Mouse (Mus musculus) intestine, postnatal 0 days (tissue): ENCODE data around the gene Myo1g. TPM values are rescaled to one million over a fixed set of nuclear protein-coding genes. Genes with fewer than 3 reads are reported as not detected.

Experiments used
- ATAC-seq: fragments of 200-750 bp; cut with Nextera tagmentation; 2 replicates; pipeline ENCODE4 v1.8.0; 2017; ENCODE audit warnings: mild to moderate bottlenecking, moderate TSS enrichment, moderate library complexity
- H3K27ac ChIP-seq: fragments of 300-500 bp; sonication (generic); 2 replicates; pipeline ENCODE4 v1.5.1; 2014; ENCODE audit warnings: mild to moderate bottlenecking, low read depth, low read length, moderate library complexity
- H3K27me3 ChIP-seq: fragments of 300-500 bp; sonication (generic); replicated peaks from 2 replicates; pipeline ENCODE4 v1.6.1; 2014; ENCODE audit warnings: low read length, mixed read lengths; ENCODE audit not compliant: control insufficient read depth, insufficient read depth
- H3K36me3 ChIP-seq: fragments of 300-500 bp; sonication (generic); 2 replicates; pipeline ENCODE4 v1.6.1; 2014; ENCODE audit warnings: mild to moderate bottlenecking, moderate library complexity; ENCODE audit not compliant: control insufficient read depth, insufficient read depth
- H3K4me1 ChIP-seq: fragments of 300-500 bp; sonication (generic); replicated peaks from 2 replicates; pipeline ENCODE4 v1.6.1; 2014; ENCODE audit warnings: antibody characterized with exemption, low read length, mixed read lengths; ENCODE audit not compliant: control insufficient read depth, insufficient read depth
- H3K4me2 ChIP-seq: fragments of 300-500 bp; sonication (generic); replicated peaks from 2 replicates; pipeline ENCODE4 v1.6.1; 2014; ENCODE audit warnings: low read depth, mild to moderate bottlenecking, moderate library complexity
- H3K4me3 ChIP-seq: fragments of 300-500 bp; sonication (generic); 2 replicates; pipeline ENCODE4 v1.5.1; 2014; ENCODE audit warnings: low read depth, low read length
- H3K9ac ChIP-seq: fragments of 300-500 bp; sonication (generic); 2 replicates; pipeline ENCODE4 v1.6.1; 2014; ENCODE audit warnings: mild to moderate bottlenecking, low read depth, low read length
- H3K9me3 ChIP-seq: fragments of 300-500 bp; sonication (generic); 2 replicates; pipeline ENCODE4 v1.6.1; 2016; ENCODE audit warnings: mixed run types; ENCODE audit not compliant: control insufficient read depth
- CTCF ChIP-seq: sonication (generic); IDR thresholded peaks from 2 replicates; pipeline ENCODE4 v1.5.1; 2016; ENCODE audit warnings: low read depth, mild to moderate bottlenecking, control low read depth, antibody characterized with exemption, moderate library complexity
- WGBS: fragments of 180-500 bp; shearing (Covaris S2); extraction: QIAGEN DNeasy Blood & Tissue Kit; methylation state at CpG from one replicate; pipeline ENCODE4 v1.1.7; 2014; 5-methylcytosine and 5-hydroxymethylcytosine counted together
- polyA plus RNA-seq: library from polyadenylated mRNA; unstranded; fragments of >200 nt; fragmentation: Nextera tagmentation; extraction: Ambion mirVana; gene quantifications from 2 replicates; pipeline ENCODE4 v1.2.1, GENCODE M21; 2015

The Myo1g gene
- polyA plus RNA-seq, 1 experiment from 2014 or later, result 0.87 TPM

GRCm38 (mm10) chr11:6562359-6562758 lies 41.6 kb upstream of the Myo1g start:
- peaks cover 4% of the 10 kb centered on the region; the same call in 1 of the 2 replicates for H3K36me3 ChIP-seq
- no peak overlapping the region for H3K4me3 ChIP-seq
- H3K9me3 ChIP-seq, result no peaks in the 10 kb centered on the region
- peak overlapping the region; percentile 71; the same call in 1 of the 2 replicates for H3K27ac ChIP-seq
- H3K9ac ChIP-seq, result no peak overlapping the region
- 72% methylated on average over 6 of the region's 6 CpGs for WGBS
- 0 out of 2 replicates have a peak, but pooled peaks cover 4% of the 10 kb centered on the region for H3K4me1 ChIP-seq
- ATAC-seq, result peak; percentile 33
- H3K27me3 ChIP-seq, result no peaks in the 10 kb centered on the region
- TF ChIP-seq CTCF, result no peak
- H3K4me2 ChIP-seq, result no peak overlapping the region; the same call in 1 of the 2 replicates

DNA sequence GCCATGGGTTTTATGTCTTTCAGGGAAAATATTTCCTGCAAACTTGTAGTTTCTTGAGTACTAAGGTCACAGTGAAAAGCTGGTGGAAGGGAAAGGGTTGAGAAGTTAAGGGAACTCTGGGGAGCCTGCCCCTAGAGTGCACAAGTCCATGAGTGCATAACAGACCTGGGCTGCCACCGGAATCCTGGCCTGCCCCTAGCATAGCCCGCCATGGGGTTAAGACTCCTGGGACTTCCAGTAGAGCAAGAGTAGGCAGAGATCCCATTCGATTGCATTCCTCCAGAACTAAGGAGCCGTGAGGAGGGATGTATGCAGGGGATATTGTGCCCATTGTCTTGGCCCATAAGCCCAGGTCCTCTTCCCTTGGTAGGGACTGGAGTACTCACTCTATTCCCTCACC lies 40.7 kb upstream of the Myo1g start:
- Histone ChIP-seq H3K9ac (0 out of 2 replicates have a peak overlapping the region, but pooled peaks have one; percentile 11), H3K36me3 (peaks cover 11% of the 10 kb centered on the region; the same call in 1 of the 2 replicates), H3K27me3 (no peaks in the 10 kb centered on the region), H3K9me3 (no peaks in the 10 kb centered on the region), H3K4me1 (0 out of 2 replicates have a peak, but pooled peaks cover 4% of the 10 kb centered on the region), H3K4me3 (peak overlapping the region; percentile 12; the same call in 1 of the 2 replicates), H3K4me2 (peak overlapping the region; percentile 39), H3K27ac (peak overlapping the region; percentile 71)
- no peak for TF ChIP-seq CTCF
- WGBS, result 78% methylated on average over 4 of the region's 4 CpGs
- no peak for ATAC-seq

- 65% methylated on average over 13 of the region's 13 CpGs for WGBS
- no peak for TF ChIP-seq CTCF
- ATAC-seq, result no peak; the same call in 1 of the 2 replicates
- Histone ChIP-seq H3K4me2 (peak overlapping the region; percentile 39), H3K4me3 (peak overlapping the region; percentile 12; the same call in 1 of the 2 replicates), H3K27me3 (no peaks in the 10 kb centered on the region), H3K27ac (peak overlapping the region; percentile 71), H3K36me3 (peaks cover 11% of the 10 kb centered on the region; the same call in 1 of the 2 replicates), H3K4me1 (0 out of 2 replicates have a peak, but pooled peaks cover 4% of the 10 kb centered on the region), H3K9ac (0 out of 2 replicates have a peak overlapping the region, but pooled peaks have one; percentile 7), H3K9me3 (no peaks in the 10 kb centered on the region)
These were observed 40.0 kb upstream of the Myo1g start for GRCm38 (mm10) chr11:6560655-6561360.

DNA sequence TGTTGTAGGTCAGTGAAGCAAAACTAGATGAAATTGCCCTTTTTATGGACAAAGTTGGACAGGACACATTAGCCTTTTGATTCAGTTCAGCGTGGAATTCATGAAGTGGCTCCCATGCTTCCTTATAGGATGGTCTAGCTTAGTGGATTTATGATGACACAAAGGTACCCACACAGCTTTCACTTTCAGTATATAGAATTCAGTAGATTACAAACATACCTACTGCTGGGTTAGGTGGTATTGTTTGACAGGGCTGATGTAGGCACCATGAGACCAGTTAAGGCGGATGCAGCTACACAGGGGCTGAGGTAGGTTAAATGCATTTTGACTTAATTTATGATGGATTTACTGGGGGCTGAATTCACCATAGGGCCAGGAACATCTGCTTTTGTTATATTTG lies 39.2 kb upstream of the Myo1g start:
- Histone ChIP-seq H3K27me3 (no peaks in the 10 kb centered on the region), H3K36me3 (peaks cover 11% of the 10 kb centered on the region; the same call in 1 of the 2 replicates), H3K4me1 (0 out of 2 replicates have a peak, but pooled peaks cover 4% of the 10 kb centered on the region), H3K4me2 (peak overlapping the region; percentile 3; the same call in 1 of the 2 replicates), H3K27ac (no peak overlapping the region; the same call in 1 of the 2 replicates), H3K9me3 (no peaks in the 10 kb centered on the region), H3K9ac (no peak overlapping the region), H3K4me3 (no peak overlapping the region)
- no peak for TF ChIP-seq CTCF
- ATAC-seq, result no peak
- WGBS, result 90% methylated on average over 2 of the region's 2 CpGs

GRCm38 (mm10) chr11:6558234-6558633 lies 37.5 kb upstream of the Myo1g start:
- ATAC-seq, result no peak
- H3K4me2 ChIP-seq, result no peak overlapping the region
- no peaks in the 10 kb centered on the region for H3K9me3 ChIP-seq
- H3K27me3 ChIP-seq, result no peaks in the 10 kb centered on the region
- TF ChIP-seq CTCF, result peak; percentile 23; the same call in 1 of the 2 replicates
- 0 out of 2 replicates have a peak, but pooled peaks cover 11% of the 10 kb centered on the region for H3K36me3 ChIP-seq
- no peak overlapping the region for H3K4me3 ChIP-seq
- H3K27ac ChIP-seq, result no peak overlapping the region
- H3K4me1 ChIP-seq, result 0 out of 2 replicates have a peak, but pooled peaks cover 4% of the 10 kb centered on the region
- WGBS, result 69% methylated on average over 3 of the region's 3 CpGs
- no peak overlapping the region for H3K9ac ChIP-seq

DNA sequence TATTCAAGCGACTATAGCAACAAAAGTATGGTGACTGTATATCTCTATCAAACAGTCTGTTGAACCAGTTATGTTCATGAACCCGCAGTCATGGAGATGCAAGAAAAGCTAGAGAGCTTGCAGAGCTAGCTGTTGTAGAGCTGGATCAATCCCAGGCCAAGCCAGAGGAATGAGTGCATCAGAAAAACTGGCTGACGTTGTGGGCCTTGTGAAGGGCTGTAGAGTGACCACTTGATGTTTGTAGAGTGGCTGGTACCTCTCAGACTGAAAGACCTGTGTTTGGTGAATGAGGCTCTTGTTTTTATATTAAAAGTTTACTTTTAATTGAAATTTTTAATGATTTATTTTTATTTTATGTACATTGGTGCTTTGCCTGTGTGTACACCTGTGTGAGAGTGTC lies 29.4 kb upstream of the Myo1g start:
- H3K9ac ChIP-seq, result no peak overlapping the region
- no peak for TF ChIP-seq CTCF
- no peak overlapping the region for H3K4me2 ChIP-seq
- 86% methylated on average over 3 of the region's 3 CpGs for WGBS
- H3K27me3 ChIP-seq, result no peaks in the 10 kb centered on the region
- H3K36me3 ChIP-seq, result no peaks in the 10 kb centered on the region
- ATAC-seq, result no peak
- H3K4me1 ChIP-seq, result no peaks in the 10 kb centered on the region
- H3K27ac ChIP-seq, result no peak overlapping the region
- H3K4me3 ChIP-seq, result no peak overlapping the region
- no peaks in the 10 kb centered on the region for H3K9me3 ChIP-seq
